Mouse (Mus musculus): ENCODE results near the gene Hmgb1. TPM values are rescaled to one million over a fixed set of nuclear protein-coding genes. Genes with fewer than 3 reads are reported as not detected.

Gene Hmgb1
- polyA plus RNA-seq, 1 experiment from 2014 or later: 682 TPM

GRCm38 (mm10) chr5:149208776-149209175, 24.5 kb upstream of the Hmgb1 start:
- no peak overlapping the region for H3K27ac ChIP-seq
- 85% methylated on average over 7 of the region's 7 CpGs for WGBS (ENCODE audit: insufficient replicate concordance)
- H3K9ac ChIP-seq: no peak overlapping the region
- H3K4me1 ChIP-seq: peaks cover 6% of the 10 kb centered on the region
- no peaks in the 10 kb centered on the region for H3K27me3 ChIP-seq (replicated peaks)
- H3K9me3 ChIP-seq (replicated peaks): no peaks in the 10 kb centered on the region
- peaks cover 94% of the 10 kb centered on the region for H3K36me3 ChIP-seq
- no peak overlapping the region for H3K4me2 ChIP-seq
- ATAC-seq: no peak
- H3K4me3 ChIP-seq: no peak overlapping the region

GRCm38 (mm10) chr5:149207661-149208060, 23.4 kb upstream of the Hmgb1 start:
- Histone ChIP-seq H3K4me1 (peaks cover 17% of the 10 kb centered on the region), H3K27ac (no peak overlapping the region), H3K9ac (no peak overlapping the region), H3K4me2 (no peak overlapping the region), H3K4me3 (no peak overlapping the region), H3K27me3 (replicated peaks) (no peaks in the 10 kb centered on the region), H3K9me3 (replicated peaks) (no peaks in the 10 kb centered on the region), H3K36me3 (peaks cover 94% of the 10 kb centered on the region)
- no peak for ATAC-seq
- 86% methylated on average over 6 of the region's 6 CpGs for WGBS (ENCODE audit: insufficient replicate concordance)

- 88% methylated on average over 5 of the region's 5 CpGs for WGBS (ENCODE audit: insufficient replicate concordance)
- no peaks in the 10 kb centered on the region for H3K27me3 ChIP-seq (replicated peaks)
- no peak overlapping the region for H3K4me2 ChIP-seq
- no peak for ATAC-seq
- no peak overlapping the region for H3K9ac ChIP-seq
- no peak overlapping the region for H3K4me3 ChIP-seq
- peaks cover 21% of the 10 kb centered on the region for H3K4me1 ChIP-seq
- peaks cover 94% of the 10 kb centered on the region for H3K36me3 ChIP-seq
- H3K27ac ChIP-seq: no peak overlapping the region
- H3K9me3 ChIP-seq (replicated peaks): no peaks in the 10 kb centered on the region
Measured at GRCm38 (mm10) chr5:149206286-149206685, 22.0 kb upstream of the Hmgb1 start.

GRCm38 (mm10) chr5:149205265-149205664, 21.0 kb upstream of the Hmgb1 start:
- Histone ChIP-seq H3K4me2 (no peak overlapping the region), H3K36me3 (peaks cover 92% of the 10 kb centered on the region), H3K27ac (no peak overlapping the region), H3K9me3 (replicated peaks) (no peaks in the 10 kb centered on the region), H3K4me3 (no peak overlapping the region), H3K4me1 (peaks cover 21% of the 10 kb centered on the region), H3K27me3 (replicated peaks) (no peaks in the 10 kb centered on the region), H3K9ac (no peak overlapping the region)
- no peak for ATAC-seq
- 84% methylated on average over 8 of the region's 8 CpGs for WGBS (ENCODE audit: insufficient replicate concordance)

GRCm38 (mm10) chr5:149204822-149205221, 20.5 kb upstream of the Hmgb1 start:
- ATAC-seq: no peak
- H3K27ac ChIP-seq: no peak overlapping the region
- no peak overlapping the region for H3K9ac ChIP-seq
- WGBS (ENCODE audit: insufficient replicate concordance): 85% methylated on average over 7 of the region's 7 CpGs
- H3K27me3 ChIP-seq (replicated peaks): no peaks in the 10 kb centered on the region
- H3K4me2 ChIP-seq: no peak overlapping the region
- H3K36me3 ChIP-seq: peaks cover 90% of the 10 kb centered on the region
- H3K9me3 ChIP-seq (replicated peaks): no peaks in the 10 kb centered on the region
- no peak overlapping the region for H3K4me3 ChIP-seq
- H3K4me1 ChIP-seq: peaks cover 21% of the 10 kb centered on the region

- ATAC-seq: 0 out of 2 replicates have a peak, but pooled peaks have one; percentile 51
Measured at GRCm38 (mm10) chr5:149203796-149204375, 19.6 kb upstream of the Hmgb1 start.

GRCm38 (mm10) chr5:149202941-149203340, 18.7 kb upstream of the Hmgb1 start:
- no peak overlapping the region for H3K4me2 ChIP-seq
- no peaks in the 10 kb centered on the region for H3K9me3 ChIP-seq (replicated peaks)
- no peak overlapping the region for H3K4me3 ChIP-seq
- H3K4me1 ChIP-seq: peaks cover 21% of the 10 kb centered on the region
- peak; percentile 42; the same call in 1 of the 2 replicates for ATAC-seq
- no peak overlapping the region for H3K9ac ChIP-seq
- H3K27ac ChIP-seq: peak overlapping the region; percentile 18; the same call in 1 of the 2 replicates
- peaks cover 92% of the 10 kb centered on the region for H3K36me3 ChIP-seq
- WGBS (ENCODE audit: insufficient replicate concordance): 56% methylated on average over 5 of the region's 5 CpGs
- H3K27me3 ChIP-seq (replicated peaks): no peaks in the 10 kb centered on the region

More at GRCm38 (mm10) chr5:149203796-149204375, 19.6 kb upstream of the Hmgb1 start:
- Histone ChIP-seq H3K36me3 (peaks cover 89% of the 10 kb centered on the region), H3K27ac (no peak overlapping the region), H3K4me1 (peaks cover 21% of the 10 kb centered on the region), H3K9ac (no peak overlapping the region), H3K27me3 (replicated peaks) (no peaks in the 10 kb centered on the region), H3K9me3 (replicated peaks) (no peaks in the 10 kb centered on the region), H3K4me3 (no peak overlapping the region), H3K4me2 (no peak overlapping the region)
- 52% methylated on average over 4 of the region's 4 CpGs for WGBS (ENCODE audit: insufficient replicate concordance)

GRCm38 (mm10) chr5:149198782-149199181, 14.5 kb upstream of the Hmgb1 start:
- H3K9ac ChIP-seq: no peak overlapping the region
- WGBS (ENCODE audit: insufficient replicate concordance): 88% methylated on average over 1 of the region's 1 CpGs

GRCm38 (mm10) chr5:149196611-149197010, 12.3 kb upstream of the Hmgb1 start:
- Histone ChIP-seq H3K9ac (peak overlapping the region; percentile 17; the same call in 1 of the 2 replicates), H3K4me2 (no peak overlapping the region), H3K36me3 (peaks cover 91% of the 10 kb centered on the region), H3K27ac (no peak overlapping the region), H3K27me3 (replicated peaks) (no peaks in the 10 kb centered on the region), H3K4me3 (no peak overlapping the region), H3K9me3 (replicated peaks) (no peaks in the 10 kb centered on the region), H3K4me1 (peaks cover 37% of the 10 kb centered on the region)
- WGBS (ENCODE audit: insufficient replicate concordance): 41% methylated on average over 1 of the region's 1 CpGs
- no peak for ATAC-seq

More at GRCm38 (mm10) chr5:149198782-149199181, 14.5 kb upstream of the Hmgb1 start:
- H3K4me2 ChIP-seq: no peak overlapping the region
- no peak for ATAC-seq
- no peak overlapping the region for H3K27ac ChIP-seq
- H3K4me1 ChIP-seq: peaks cover 53% of the 10 kb centered on the region
- H3K9me3 ChIP-seq (replicated peaks): no peaks in the 10 kb centered on the region
- no peaks in the 10 kb centered on the region for H3K27me3 ChIP-seq (replicated peaks)
- no peak overlapping the region for H3K4me3 ChIP-seq
- H3K36me3 ChIP-seq: peaks cover 93% of the 10 kb centered on the region

- H3K9me3 ChIP-seq (replicated peaks): no peaks in the 10 kb centered on the region
- no peak overlapping the region for H3K4me3 ChIP-seq
- no peak for ATAC-seq
- H3K4me2 ChIP-seq: no peak overlapping the region
- H3K9ac ChIP-seq: peak overlapping the region; percentile 45; the same call in 1 of the 2 replicates
- WGBS (ENCODE audit: insufficient replicate concordance): 76% methylated on average over 1 of the region's 1 CpGs
- H3K27ac ChIP-seq: 0 out of 2 replicates have a peak overlapping the region, but pooled peaks have one; percentile 31
- H3K36me3 ChIP-seq: peaks cover 79% of the 10 kb centered on the region
- H3K4me1 ChIP-seq: peaks cover 49% of the 10 kb centered on the region
- H3K27me3 ChIP-seq (replicated peaks): no peaks in the 10 kb centered on the region
Measured at GRCm38 (mm10) chr5:149190160-149190559, 5.9 kb upstream of the Hmgb1 start.

- 63% methylated on average over 3 of the region's 3 CpGs for WGBS (ENCODE audit: insufficient replicate concordance)
- Histone ChIP-seq H3K4me2 (peak overlapping the region; percentile 75), H3K27me3 (replicated peaks) (no peaks in the 10 kb centered on the region), H3K27ac (peak overlapping the region; percentile 98), H3K4me1 (peaks cover 46% of the 10 kb centered on the region), H3K9ac (peak overlapping the region; percentile 85), H3K36me3 (peaks cover 38% of the 10 kb centered on the region), H3K4me3 (peak overlapping the region; percentile 73), H3K9me3 (replicated peaks) (no peaks in the 10 kb centered on the region)
- ATAC-seq: no peak
Measured at GRCm38 (mm10) chr5:149185806-149186205, 1.5 kb upstream of the Hmgb1 start.

GRCm38 (mm10) chr5:149184844-149185186, 526 bp upstream of the Hmgb1 start:
- WGBS (ENCODE audit: insufficient replicate concordance): under 1% methylated on average over 20 of the region's 20 CpGs
- ATAC-seq: peak; percentile 6

More at GRCm38 (mm10) chr5:149184844-149185186, 526 bp upstream of the Hmgb1 start:
- H3K9me3 ChIP-seq (replicated peaks): no peaks in the 10 kb centered on the region
- H3K4me2 ChIP-seq: peak overlapping the region; percentile 75
- peak overlapping the region; percentile 85 for H3K9ac ChIP-seq
- H3K4me3 ChIP-seq: peak overlapping the region; percentile 73
- H3K27me3 ChIP-seq (replicated peaks): no peaks in the 10 kb centered on the region
- H3K27ac ChIP-seq: peak overlapping the region; percentile 98
- H3K4me1 ChIP-seq: peaks cover 39% of the 10 kb centered on the region
- H3K36me3 ChIP-seq: peaks cover 33% of the 10 kb centered on the region

All from liver, embryonic 12.5 days (tissue).